Mouse (Mus musculus) megakaryocyte, embryonic 14.5 days (primary cell): ENCODE measurements around the gene Grem1.

Experiments used
- FLI1 ChIP-seq: IDR thresholded peaks from 2 replicates; pipeline ENCODE4 v1.6.1; 2012; ENCODE audit warnings: low read length, inconsistent platforms, mixed read lengths
- GATA1 ChIP-seq: IDR thresholded peaks from 3 replicates; pipeline ENCODE4 v1.6.1; 2012; ENCODE audit warnings: mixed read lengths, low read length, inconsistent platforms, borderline replicate concordance

DNA sequence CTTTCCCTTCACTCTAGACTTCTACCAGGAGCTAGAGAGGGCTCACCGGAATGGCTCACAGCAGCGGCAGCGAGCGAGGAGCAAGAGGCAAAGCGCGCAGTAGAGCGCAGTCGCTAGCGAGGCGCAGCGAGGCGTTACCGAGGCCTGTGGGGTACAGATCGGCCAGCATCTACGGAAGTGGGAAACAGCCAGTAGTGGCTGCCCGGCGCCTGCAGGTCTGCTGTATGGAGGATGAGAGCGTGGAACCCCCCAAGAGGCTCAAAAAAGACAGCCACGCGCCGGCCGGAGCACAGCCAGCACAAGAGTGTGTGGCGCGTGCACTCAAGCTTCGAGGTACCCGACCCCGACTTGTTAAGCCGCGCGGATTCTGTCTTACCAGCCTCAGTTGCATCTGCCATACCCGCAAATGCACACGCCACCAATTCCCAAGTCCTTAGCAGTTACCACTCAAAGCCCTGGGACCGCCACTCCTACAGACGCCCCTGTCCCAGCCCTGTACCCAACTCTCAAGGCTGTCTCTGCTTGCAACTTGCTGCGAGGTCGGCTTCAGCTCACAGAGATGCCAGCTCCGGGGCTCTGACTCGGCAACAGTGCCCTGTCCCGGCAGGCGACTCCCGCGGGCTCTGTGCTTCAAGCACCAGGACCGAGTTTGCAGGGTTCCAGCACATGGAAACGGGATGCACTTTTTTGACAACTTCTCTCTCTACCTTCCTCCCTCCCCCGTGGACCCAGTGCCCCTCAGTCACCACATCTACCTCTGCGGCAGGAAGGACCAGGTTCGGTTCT, 728 bp downstream of the Grem1 start:
- TF ChIP-seq GATA1: no peak
- no peak for TF ChIP-seq FLI1
